Mouse (Mus musculus): ENCODE measurements around the gene Chrm5.

GRCm38 (mm10) chr2:112443491-112443890 lies 37.1 kb downstream of the Chrm5 start:
- no peak for TF ChIP-seq CTCF (IDR thresholded peaks at IDR 0.05; ENCODE audit: insufficient read depth, low read depth, low read length)
- no peak for TF ChIP-seq POLR2A (IDR thresholded peaks at IDR 0.05; ENCODE audit: insufficient read depth, low read depth, low read length)

All from olfactory bulb, adult 2 months (tissue).